8 mouse cellular contexts compared by ENCODE assay signal in the genomic region with DNA sequence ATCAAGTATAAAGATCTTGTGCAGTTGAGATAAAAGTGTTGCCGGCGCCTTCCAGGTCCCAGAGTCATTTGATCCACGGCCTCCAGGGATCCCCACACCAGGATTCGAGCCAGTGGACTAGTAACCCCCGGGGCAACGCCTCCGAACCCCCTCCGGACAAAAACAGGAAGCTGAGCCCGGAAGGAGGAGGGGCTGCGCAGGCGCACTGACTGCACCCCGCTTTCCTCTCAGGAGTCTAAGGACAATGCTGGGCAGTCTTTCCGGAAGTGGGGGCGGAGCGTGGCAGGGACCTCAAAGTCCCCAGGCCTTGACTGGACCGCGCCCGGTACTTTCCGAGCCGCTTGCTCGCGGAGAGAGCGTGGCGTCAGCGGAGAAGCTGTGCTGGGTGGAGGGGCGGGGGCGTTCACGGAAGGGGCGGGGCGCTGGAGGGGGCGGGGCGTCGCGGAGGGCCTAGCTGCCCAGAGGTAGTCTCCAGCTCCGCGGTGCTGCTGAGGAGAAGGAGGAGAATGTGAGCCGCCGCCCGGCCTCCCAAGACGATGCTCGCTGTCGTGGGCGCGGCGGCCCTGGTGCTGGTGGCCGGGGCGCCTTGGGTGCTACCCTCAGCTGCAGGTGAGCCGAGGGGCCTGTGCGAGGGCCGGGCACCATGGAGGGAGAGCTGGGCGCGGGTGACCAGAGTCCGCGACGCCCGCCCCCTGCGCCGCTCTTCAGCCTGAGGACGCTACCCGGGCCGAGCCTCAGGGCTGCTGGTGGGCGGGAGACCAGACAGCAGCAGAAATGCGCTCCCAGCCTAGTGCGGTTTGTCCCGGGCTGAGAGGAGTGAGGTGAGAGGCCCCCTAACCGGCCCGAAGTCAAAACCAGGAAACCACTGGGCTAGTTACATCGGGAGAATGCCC. TPM values are rescaled to one million over a fixed set of nuclear protein-coding genes. Genes with fewer than 3 reads are reported as not detected.
DNase-seq lines count a peak whose midpoint lies in the region; ATAC-seq lines count a peak whose summit lies in the region.

A gene (plus strand): TSS at position 431 of the 893 bp plus-strand sequence.

- H3K27ac ChIP-seq in hindbrain, embryonic 11.5 days (ENCODE audit: low read depth, low read length), result peak within 1 kb of the TSS; percentile 94

- ATAC-seq in hindbrain, embryonic 11.5 days (ENCODE audit: low FRiP score), result peak; percentile 99

- H3K4me1 ChIP-seq in hindbrain, embryonic 11.5 days (replicated peaks; ENCODE audit: control insufficient read depth, insufficient read depth, low read length), result peaks cover 6% of the 10 kb centered on the region

- H3K9me3 ChIP-seq in hindbrain, embryonic 11.5 days (ENCODE audit: control insufficient read depth, low read length), result no peaks in the 10 kb centered on the region

- under 1% methylated on average over 51 of the region's 68 CpGs for WGBS in hindbrain, embryonic 11.5 days

- peaks cover 2% of the 10 kb centered on the region; the same call in 1 of the 2 replicates for H3K36me3 ChIP-seq in hindbrain, embryonic 11.5 days (ENCODE audit: control insufficient read depth, insufficient read depth, low read length)

- peak within 1 kb of the TSS; percentile 90 for H3K4me3 ChIP-seq in hindbrain, embryonic 11.5 days (ENCODE audit: low read depth, low read length)

- peak within 1 kb of the TSS; percentile 92 for H3K9ac ChIP-seq in hindbrain, embryonic 11.5 days (ENCODE audit: low read depth, low read length)

- no peaks in the 10 kb centered on the region for H3K27me3 ChIP-seq in hindbrain, embryonic 11.5 days (ENCODE audit: control insufficient read depth, insufficient read depth, low read length)

- peak within 1 kb of the TSS; percentile 51 for H3K4me2 ChIP-seq in hindbrain, embryonic 11.5 days (replicated peaks; ENCODE audit: low read depth, low read length)

- DNase-seq in Muller cell, postnatal 12 days (ENCODE audit: inconsistent ontology term), result peak; percentile 100
- DNase-seq in cerebellum, adult 9-11 months, result peak; percentile 99
- DNase-seq in frontal cortex, adult 2 months (ENCODE audit: extremely low spot score in 1 of 2, low spot score in 1 of 2), result peak; percentile 96 to 97
- peak; percentile 99 for DNase-seq in hindbrain, embryonic 11.5 days (ENCODE audit: low spot score)
- peak; percentile 97 for DNase-seq in layer of hippocampus, postnatal 10 days (ENCODE audit: low spot score in 2 of 2)
- DNase-seq in lung, postnatal 10 days, result peak; percentile 100
- DNase-seq in ovary, postnatal 36 days (ENCODE audit: low spot score), result peak; percentile 99
- DNase-seq in thymus, postnatal 25 days, result peak; percentile 97

RNA-seq across cellular contexts. Expression of the gene that starts here (rescaled TPM):
- polyA plus RNA-seq in frontal cortex, adult 2 months (2012; rRNA removed), result 34.4 and 37.8 TPM in 2 replicates
- polyA plus RNA-seq in hindbrain, embryonic 11.5 days (2014; fragmentation: Nextera tagmentation; extraction: Ambion mirVana), result 51.6 and 52.9 TPM in 2 replicates
- 10 to 100 TPM; 63.7 to 70.6 TPM for total RNA-seq in layer of hippocampus, postnatal 10 days (2021)

Comparison
In these comparisons a context has a peak if more than half of its experiments do, and no peak if none do; other contexts are left out.
1. Peak in every context shown above with its lines: DNase-seq, ATAC-seq, H3K4me3 ChIP-seq and H3K27ac ChIP-seq.